Mouse (Mus musculus) stomach, embryonic 14.5 days (tissue): ENCODE data around the gene Actb. TPM values are rescaled to one million over a fixed set of nuclear protein-coding genes. Genes with fewer than 3 reads are reported as not detected.
A peak's percentile ranks its signal among the peaks of the same experiment; 100 is the strongest.

Source experiments
- ATAC-seq: fragments of 200-750 bp; cut with Nextera tagmentation; 2 replicates; pipeline ENCODE4 v1.8.0; 2017; ENCODE audit warnings: low read depth, moderate TSS enrichment; ENCODE audit not compliant: insufficient number of reproducible peaks, insufficient read depth, low FRiP score
- H3K27ac ChIP-seq: fragments of 300-500 bp; sonication (generic); 2 replicates; pipeline ENCODE4 v1.5.1; 2014; ENCODE audit warnings: mild to moderate bottlenecking, low read length, moderate library complexity, mixed read lengths
- H3K27me3 ChIP-seq: fragments of 300-500 bp; sonication (generic); 2 replicates; pipeline ENCODE4 v1.6.1; 2014; ENCODE audit warnings: low read length, control low read depth, mixed read lengths; ENCODE audit not compliant: control insufficient read depth, insufficient read depth
- H3K36me3 ChIP-seq: fragments of 300-500 bp; sonication (generic); 2 replicates; pipeline ENCODE4 v1.6.1; 2014; ENCODE audit warnings: mild to moderate bottlenecking, control low read depth, low read length, moderate library complexity, mixed read lengths; ENCODE audit not compliant: control insufficient read depth, insufficient read depth
- H3K4me1 ChIP-seq: fragments of 300-500 bp; sonication (generic); 2 replicates; pipeline ENCODE4 v1.6.1; 2014; ENCODE audit warnings: low read length, control low read depth, mixed read lengths; ENCODE audit not compliant: control insufficient read depth, insufficient read depth
- H3K4me2 ChIP-seq: fragments of 300-500 bp; sonication (generic); replicated peaks from 2 replicates; pipeline ENCODE4 v1.6.1; 2014; ENCODE audit warnings: low read depth, low read length, control low read depth
- H3K4me3 ChIP-seq: fragments of 300-500 bp; sonication (generic); 2 replicates; pipeline ENCODE4 v1.5.1; 2014; ENCODE audit warnings: low read depth, low read length, control low read depth
- H3K9ac ChIP-seq: fragments of 300-500 bp; sonication (generic); replicated peaks from 2 replicates; pipeline ENCODE4 v1.6.1; 2014; ENCODE audit warnings: low read depth, mild to moderate bottlenecking, control low read depth, low read length, moderate library complexity, mixed read lengths
- H3K9me3 ChIP-seq: fragments of 300-500 bp; sonication (generic); 2 replicates; pipeline ENCODE4 v1.6.1; 2016; ENCODE audit warnings: low read depth, low read length, control low read depth; ENCODE audit not compliant: control insufficient read depth
- WGBS: fragments of 180-500 bp; shearing (Covaris S2); extraction: QIAGEN DNeasy Blood & Tissue Kit; methylation state at CpG from one replicate; pipeline ENCODE4 v1.1.7; 2014; 5-methylcytosine and 5-hydroxymethylcytosine counted together
- polyA plus RNA-seq: library from polyadenylated mRNA; unstranded; fragments of >200 nt; fragmentation: Nextera tagmentation; extraction: Ambion mirVana; gene quantifications from 2 replicates; pipeline ENCODE4 v1.2.1, GENCODE M21; 2014

Actb gene
- polyA plus RNA-seq, 1 experiment from 2014 or later = 17,567 TPM

- Histone ChIP-seq H3K27ac (peak overlapping the region; percentile 62; the same call in 1 of the 2 replicates), H3K4me2 (peak overlapping the region; percentile 21), H3K36me3 (peaks cover 57% of the 10 kb centered on the region), H3K4me3 (peak overlapping the region; percentile 100), H3K9me3 (no peaks in the 10 kb centered on the region), H3K9ac (no peak overlapping the region; the same call in 1 of the 2 replicates), H3K4me1 (peaks cover 18% of the 10 kb centered on the region), H3K27me3 (no peaks in the 10 kb centered on the region)
- no peak for ATAC-seq
- WGBS = 54% methylated on average over 5 of the region's 5 CpGs
Observed at GRCm38 (mm10) chr5:142902506-142903314, 3.8 kb downstream of the Actb start.

GRCm38 (mm10) chr5:142901846-142902505 lies 4.6 kb downstream of the Actb start:
- Histone ChIP-seq H3K4me1 (peaks cover 11% of the 10 kb centered on the region), H3K4me3 (no peak overlapping the region), H3K4me2 (no peak overlapping the region), H3K9ac (no peak overlapping the region), H3K9me3 (no peaks in the 10 kb centered on the region), H3K36me3 (peaks cover 57% of the 10 kb centered on the region), H3K27me3 (no peaks in the 10 kb centered on the region), H3K27ac (peak overlapping the region; percentile 62; the same call in 1 of the 2 replicates)
- 33% methylated on average over 4 of the region's 4 CpGs for WGBS
- no peak for ATAC-seq

GRCm38 (mm10) chr5:142901355-142901802 lies 5.2 kb downstream of the Actb start:
- H3K27ac ChIP-seq = no peak overlapping the region
- no peaks in the 10 kb centered on the region for H3K27me3 ChIP-seq
- H3K36me3 ChIP-seq = peaks cover 57% of the 10 kb centered on the region
- WGBS = 75% methylated on average over 7 of the region's 7 CpGs
- H3K4me3 ChIP-seq = no peak overlapping the region
- H3K9ac ChIP-seq = no peak overlapping the region
- ATAC-seq = no peak
- H3K9me3 ChIP-seq = no peaks in the 10 kb centered on the region
- H3K4me1 ChIP-seq = peaks cover 10% of the 10 kb centered on the region; the same call in 1 of the 2 replicates
- H3K4me2 ChIP-seq = no peak overlapping the region

GRCm38 (mm10) chr5:142900651-142901050 lies 5.9 kb downstream of the Actb start:
- no peaks in the 10 kb centered on the region for H3K27me3 ChIP-seq
- H3K4me1 ChIP-seq = peaks cover 10% of the 10 kb centered on the region; the same call in 1 of the 2 replicates
- no peak overlapping the region for H3K4me2 ChIP-seq
- no peak overlapping the region for H3K27ac ChIP-seq
- no peak for ATAC-seq
- H3K36me3 ChIP-seq = peaks cover 57% of the 10 kb centered on the region
- H3K9ac ChIP-seq = no peak overlapping the region
- no peak overlapping the region for H3K4me3 ChIP-seq
- 78% methylated on average over 7 of the region's 7 CpGs for WGBS
- H3K9me3 ChIP-seq = no peaks in the 10 kb centered on the region

GRCm38 (mm10) chr5:142899932-142900533 lies 6.5 kb downstream of the Actb start:
- Histone ChIP-seq H3K27ac (no peak overlapping the region), H3K36me3 (peaks cover 52% of the 10 kb centered on the region), H3K4me3 (no peak overlapping the region), H3K27me3 (no peaks in the 10 kb centered on the region), H3K4me1 (peaks cover 10% of the 10 kb centered on the region; the same call in 1 of the 2 replicates), H3K4me2 (no peak overlapping the region), H3K9ac (no peak overlapping the region), H3K9me3 (no peaks in the 10 kb centered on the region)
- 78% methylated on average over 5 of the region's 5 CpGs for WGBS
- no peak for ATAC-seq

GRCm38 (mm10) chr5:142899057-142899601 lies 7.4 kb downstream of the Actb start:
- 81% methylated on average over 9 of the region's 9 CpGs for WGBS
- Histone ChIP-seq H3K9me3 (no peaks in the 10 kb centered on the region), H3K27ac (no peak overlapping the region), H3K27me3 (no peaks in the 10 kb centered on the region), H3K4me3 (no peak overlapping the region), H3K36me3 (peaks cover 43% of the 10 kb centered on the region), H3K9ac (no peak overlapping the region), H3K4me1 (peaks cover 6% of the 10 kb centered on the region; the same call in 1 of the 2 replicates), H3K4me2 (no peak overlapping the region)
- no peak for ATAC-seq

- Histone ChIP-seq H3K9me3 (no peaks in the 10 kb centered on the region), H3K27me3 (no peaks in the 10 kb centered on the region), H3K9ac (no peak overlapping the region), H3K27ac (no peak overlapping the region), H3K4me2 (no peak overlapping the region), H3K4me3 (no peak overlapping the region), H3K36me3 (peaks cover 36% of the 10 kb centered on the region), H3K4me1 (peaks cover 6% of the 10 kb centered on the region; the same call in 1 of the 2 replicates)
- WGBS = 83% methylated on average over 4 of the region's 4 CpGs
- no peak for ATAC-seq
Observed at GRCm38 (mm10) chr5:142898316-142898715, 8.2 kb downstream of the Actb start.
